Mouse (Mus musculus) liver, embryonic 12.5 days (tissue): ENCODE data around the gene Sfi1. TPM values are rescaled to one million over a fixed set of nuclear protein-coding genes. Genes with fewer than 3 reads are reported as not detected.
"Not testable (repeated sequence)": the region's sequence is repeated elsewhere in the genome, so short reads cannot be mapped to it uniquely, and the experiment has no call there.

Experiments
- ATAC-seq: fragments of 200-750 bp; cut with Nextera tagmentation; 2 replicates; pipeline ENCODE4 v1.8.0; 2017; ENCODE audit warnings: moderate number of reproducible peaks, mild to moderate bottlenecking, moderate library complexity
- H3K27ac ChIP-seq: fragments of 300-500 bp; sonication (generic); 2 replicates; pipeline ENCODE4 v1.5.1; 2016; ENCODE audit warnings: mild to moderate bottlenecking
- H3K27me3 ChIP-seq: fragments of 300-500 bp; sonication (generic); replicated peaks from 2 replicates; pipeline ENCODE4 v1.6.1; 2016; ENCODE audit warnings: mild to moderate bottlenecking, moderate library complexity
- H3K36me3 ChIP-seq: fragments of 300-500 bp; sonication (generic); 2 replicates; pipeline ENCODE4 v1.6.1; 2016; ENCODE audit warnings: mild to moderate bottlenecking, moderate library complexity
- H3K4me1 ChIP-seq: fragments of 300-500 bp; sonication (generic); 2 replicates; pipeline ENCODE4 v1.6.1; 2016
- H3K4me2 ChIP-seq: fragments of 300-500 bp; sonication (generic); 2 replicates; pipeline ENCODE4 v1.6.1; 2016; ENCODE audit warnings: mild to moderate bottlenecking, moderate library complexity
- H3K4me3 ChIP-seq: fragments of 300-500 bp; sonication (generic); 2 replicates; pipeline ENCODE4 v1.5.1; 2016; ENCODE audit warnings: mild to moderate bottlenecking, moderate library complexity
- H3K9ac ChIP-seq: fragments of 300-500 bp; sonication (generic); 2 replicates; pipeline ENCODE4 v1.6.1; 2016; ENCODE audit warnings: mild to moderate bottlenecking, moderate library complexity
- H3K9me3 ChIP-seq: fragments of 300-500 bp; sonication (generic); replicated peaks from 2 replicates; pipeline ENCODE4 v1.6.1; 2016; ENCODE audit warnings: mild to moderate bottlenecking, moderate library complexity
- WGBS: fragments of 180-500 bp; shearing (Covaris S2); methylation state at CpG from one replicate; pipeline ENCODE4 v1.1.7; 2016; ENCODE audit not compliant: insufficient replicate concordance; 5-methylcytosine and 5-hydroxymethylcytosine counted together
- polyA plus RNA-seq: library from polyadenylated mRNA; unstranded; fragments of >200 nt; fragmentation: Nextera tagmentation; extraction: Ambion mirVana; gene quantifications from 2 replicates; pipeline ENCODE4 v1.2.1, GENCODE M21; 2016

Sfi1 gene
- polyA plus RNA-seq, 1 experiment from 2014 or later, result 6.9 TPM

- H3K4me3 ChIP-seq, H3K4me2 ChIP-seq, H3K9ac ChIP-seq, H3K27me3 ChIP-seq, H3K27ac ChIP-seq, H3K4me1 ChIP-seq: not testable (repeated sequence)
- ATAC-seq, result peak; percentile 31
- Histone ChIP-seq H3K36me3 (peaks cover 14% of the 10 kb centered on the region), H3K9me3 (peaks cover 13% of the 10 kb centered on the region)
- 73% methylated on average over 1 of the region's 1 CpGs for WGBS
These were observed 39.4 kb downstream of the Sfi1 start for GRCm38 (mm10) chr11:3153666-3154397.

- not testable (repeated sequence) for H3K9ac ChIP-seq, H3K4me2 ChIP-seq, ATAC-seq, H3K9me3 ChIP-seq, H3K27ac ChIP-seq, H3K27me3 ChIP-seq, H3K4me1 ChIP-seq, H3K4me3 ChIP-seq
- 79% methylated on average over 4 of the region's 4 CpGs for WGBS
- H3K36me3 ChIP-seq, result peaks cover 14% of the 10 kb centered on the region
These were observed 41.9 kb downstream of the Sfi1 start for GRCm38 (mm10) chr11:3151358-3151757.

GRCm38 (mm10) chr11:3150677-3151003, 42.6 kb downstream of the Sfi1 start:
- H3K4me1 ChIP-seq, H3K9me3 ChIP-seq, H3K27ac ChIP-seq, H3K4me2 ChIP-seq, H3K9ac ChIP-seq, H3K4me3 ChIP-seq, H3K27me3 ChIP-seq: not testable (repeated sequence)
- peaks cover 14% of the 10 kb centered on the region for H3K36me3 ChIP-seq
- WGBS, result 94% methylated on average over 12 of the region's 12 CpGs
- peak; percentile 9; the same call in 1 of the 2 replicates for ATAC-seq

GRCm38 (mm10) chr11:3150003-3150676, 43.1 kb downstream of the Sfi1 start:
- not testable (repeated sequence) for H3K9ac ChIP-seq, H3K9me3 ChIP-seq, H3K4me2 ChIP-seq, H3K27ac ChIP-seq, ATAC-seq, H3K27me3 ChIP-seq, H3K4me1 ChIP-seq, H3K4me3 ChIP-seq
- H3K36me3 ChIP-seq, result peaks cover 14% of the 10 kb centered on the region
- WGBS, result 89% methylated on average over 24 of the region's 24 CpGs

- H3K4me3 ChIP-seq, H3K9me3 ChIP-seq, H3K4me1 ChIP-seq, H3K27ac ChIP-seq, H3K4me2 ChIP-seq, H3K27me3 ChIP-seq, H3K9ac ChIP-seq, ATAC-seq: not testable (repeated sequence)
- H3K36me3 ChIP-seq, result peaks cover 14% of the 10 kb centered on the region
- 96% methylated on average over 4 of the region's 4 CpGs for WGBS
These were observed 43.8 kb downstream of the Sfi1 start for GRCm38 (mm10) chr11:3149471-3149870.

GRCm38 (mm10) chr11:3146806-3147205, 46.5 kb downstream of the Sfi1 start:
- 84% methylated on average over 2 of the region's 2 CpGs for WGBS
- peaks cover 10% of the 10 kb centered on the region for H3K36me3 ChIP-seq
- not testable (repeated sequence) for H3K4me2 ChIP-seq, ATAC-seq, H3K9ac ChIP-seq, H3K9me3 ChIP-seq, H3K4me1 ChIP-seq, H3K4me3 ChIP-seq, H3K27ac ChIP-seq, H3K27me3 ChIP-seq

GRCm38 (mm10) chr11:3145359-3146165, 47.7 kb downstream of the Sfi1 start:
- not testable (repeated sequence) for H3K9ac ChIP-seq, H3K27me3 ChIP-seq, H3K4me2 ChIP-seq, ATAC-seq, H3K4me3 ChIP-seq, H3K27ac ChIP-seq, H3K4me1 ChIP-seq, H3K9me3 ChIP-seq, H3K36me3 ChIP-seq
- WGBS, result 75% methylated on average over 9 of the region's 9 CpGs

- not testable (repeated sequence) for H3K9me3 ChIP-seq, H3K36me3 ChIP-seq, H3K4me2 ChIP-seq, H3K9ac ChIP-seq, H3K4me3 ChIP-seq, H3K4me1 ChIP-seq, H3K27ac ChIP-seq, H3K27me3 ChIP-seq
- ATAC-seq, result peak; percentile 6; the same call in 1 of the 2 replicates
- WGBS, result 28% methylated on average over 3 of the region's 3 CpGs
These were observed 49.3 kb downstream of the Sfi1 start for GRCm38 (mm10) chr11:3143984-3144383.

- not testable (repeated sequence) for H3K27me3 ChIP-seq, H3K4me1 ChIP-seq, H3K4me2 ChIP-seq, H3K36me3 ChIP-seq, H3K9ac ChIP-seq, H3K27ac ChIP-seq, H3K4me3 ChIP-seq
- ATAC-seq, result peak; percentile 69
- peaks cover 12% of the 10 kb centered on the region for H3K9me3 ChIP-seq
- 72% methylated on average over 4 of the region's 5 CpGs for WGBS
These were observed 50.9 kb downstream of the Sfi1 start for GRCm38 (mm10) chr11:3142413-3142812.

- H3K36me3 ChIP-seq, H3K4me1 ChIP-seq, ATAC-seq, H3K27ac ChIP-seq, H3K27me3 ChIP-seq, H3K4me3 ChIP-seq, H3K4me2 ChIP-seq, H3K9ac ChIP-seq: not testable (repeated sequence)
- peaks cover 16% of the 10 kb centered on the region for H3K9me3 ChIP-seq
These were observed 52.2 kb downstream of the Sfi1 start for GRCm38 (mm10) chr11:3140967-3141535.

GRCm38 (mm10) chr11:3138323-3138722, 54.9 kb downstream of the Sfi1 start:
- peaks cover 18% of the 10 kb centered on the region for H3K9me3 ChIP-seq
- H3K36me3 ChIP-seq, H3K27me3 ChIP-seq, ATAC-seq, H3K4me1 ChIP-seq, H3K4me3 ChIP-seq, H3K9ac ChIP-seq, H3K27ac ChIP-seq, H3K4me2 ChIP-seq: not testable (repeated sequence)
- 60% methylated on average over 2 of the region's 2 CpGs for WGBS

GRCm38 (mm10) chr11:3137279-3137678, 56.0 kb downstream of the Sfi1 start:
- not testable (repeated sequence) for H3K27ac ChIP-seq, H3K27me3 ChIP-seq, H3K9ac ChIP-seq, H3K4me1 ChIP-seq, H3K4me2 ChIP-seq, H3K36me3 ChIP-seq, H3K4me3 ChIP-seq
- peaks cover 16% of the 10 kb centered on the region for H3K9me3 ChIP-seq
- 76% methylated on average over 4 of the region's 4 CpGs for WGBS
- ATAC-seq, result peak; percentile 20; the same call in 1 of the 2 replicates
